Mouse (Mus musculus) gastrocnemius, postnatal 14 days (tissue): ENCODE measurements around the gene Calcoco1. TPM values are rescaled to one million over a fixed set of nuclear protein-coding genes. Genes with fewer than 3 reads are reported as not detected.
"Not testable (repeated sequence)": the region's sequence is repeated elsewhere in the genome, so short reads cannot be mapped to it uniquely, and the experiment has no call there.

Experiments used
- DNase-seq: peaks from one replicate; pipeline ENCODE4 v3.0.0; 2021; ENCODE audit warnings: mixed read lengths
- intact Hi-C: fragments of 180-260 bp; cut with DNase I; formaldehyde crosslinking; loops from one replicate; pipeline ENCODE4 v1.15.1; 2025; ENCODE audit warnings: low total_unique reads
- microRNA-seq, 2 experiments: library from miRNA; unstranded; fragments of <30 nt; microRNA quantifications; one replicate each; pipeline ENCODE4 v1.2.0; 2021
- total RNA-seq, 2 experiments: library from RNA; stranded (reverse); gene quantifications; 2 replicates each; pipeline ENCODE4 v1.2.3; 2021

Gene Calcoco1
- total RNA-seq, 2 experiments from 2014 or later: 44.1 to 56.5 TPM

- not testable (repeated sequence) for DNase-seq
- intact Hi-C loops: loop anchor here (10.0 kb wide), 1 partner anchor 108 kb away; no protein-coding TSS in a partner anchor
Observed at GRCm38 (mm10) chr15:102662601-102663000, 59.4 kb downstream of the Calcoco1 start.

GRCm38 (mm10) chr15:102657926-102658381, 64.0 kb downstream of the Calcoco1 start:
- DNase-seq: no peak
- intact Hi-C loops: no loop called here

Small RNAs within 50 kb of the gene (microRNA-seq; reads per million reads assigned to microRNA genes)
- 0 to 0.50 reads per million in 2 experiments for gene Mir688

Other genes starting within 250 kb of the Calcoco1 start
- gene Gm10337, start 218.5 kb downstream of the Calcoco1 start, total RNA-seq: not detected
- 1 to 10 TPM; 3.1 TPM for gene Map3k12, start 205.1 kb downstream of the Calcoco1 start, total RNA-seq
- gene Tarbp2, start 204.0 kb downstream of the Calcoco1 start, total RNA-seq: 10 to 100 TPM; 37.9 to 40.2 TPM
- gene Npff, start 197.2 kb downstream of the Calcoco1 start, total RNA-seq: 1 to 10 TPM; 1.4 to 1.7 TPM
- 1 to 10 TPM in 1 of 2 experiments, not detected in 1; 1.9 TPM for gene Gm28047, start 97.1 kb downstream of the Calcoco1 start, total RNA-seq
- gene Atf7, start 96.7 kb downstream of the Calcoco1 start, total RNA-seq: 10 to 100 TPM; 49.9 to 51.2 TPM
- gene Atp5g2, start 49.8 kb downstream of the Calcoco1 start, total RNA-seq: 10 to 100 TPM; 27.7 to 28.8 TPM
- gene Hoxc13, start 198.9 kb upstream of the Calcoco1 start, total RNA-seq: not detected
- gene Hoxc12, start 214.6 kb upstream of the Calcoco1 start, total RNA-seq: under 1 TPM in 1 of 2 experiments, not detected in 1; 0.22 TPM
- 1 to 10 TPM; 6.6 to 9.1 TPM for gene Hoxc11, start 232.2 kb upstream of the Calcoco1 start, total RNA-seq
- 10 to 100 TPM; 47.9 to 48.0 TPM for gene Hoxc10, start 244.6 kb upstream of the Calcoco1 start, total RNA-seq
- gene Hoxc5, start 245.3 kb upstream of the Calcoco1 start, total RNA-seq: 1 to 10 TPM; 1.4 to 1.8 TPM